Mouse (Mus musculus) embryonic facial prominence, embryonic 14.5 days (tissue): Measurements from ENCODE around the gene Acsl1. TPM values are rescaled to one million over a fixed set of nuclear protein-coding genes. Genes with fewer than 3 reads are reported as not detected.
A peak's percentile ranks its signal among the peaks of the same experiment; 100 is the strongest.

Source experiments
- ATAC-seq: fragments of 200-750 bp; cut with Nextera tagmentation; 2 replicates; pipeline ENCODE4 v1.8.0; 2017; ENCODE audit warnings: low read depth, moderate number of reproducible peaks, moderate TSS enrichment
- DNase-seq: peaks from one replicate; pipeline ENCODE4 v3.0.0-alpha.2; 2015; ENCODE audit warnings: low spot score
- H3K27ac ChIP-seq: fragments of 300-500 bp; sonication (generic); replicated peaks from 2 replicates; pipeline ENCODE4 v1.5.1; 2014; ENCODE audit warnings: low read depth, mild to moderate bottlenecking, low read length, moderate library complexity
- H3K27me3 ChIP-seq: fragments of 300-500 bp; sonication (generic); replicated peaks from 2 replicates; pipeline ENCODE4 v1.6.1; 2014; ENCODE audit warnings: low read length; ENCODE audit not compliant: control insufficient read depth, insufficient read depth
- H3K36me3 ChIP-seq: fragments of 300-500 bp; sonication (generic); 2 replicates; pipeline ENCODE4 v1.6.1; 2014; ENCODE audit warnings: low read length, mixed read lengths; ENCODE audit not compliant: control insufficient read depth, insufficient read depth
- H3K4me1 ChIP-seq: fragments of 300-500 bp; sonication (generic); 2 replicates; pipeline ENCODE4 v1.6.1; 2014; ENCODE audit warnings: antibody characterized with exemption, low read length; ENCODE audit not compliant: control insufficient read depth, insufficient read depth
- H3K4me2 ChIP-seq: fragments of 300-500 bp; sonication (generic); 2 replicates; pipeline ENCODE4 v1.6.1; 2014; ENCODE audit warnings: low read depth, mild to moderate bottlenecking, low read length, moderate library complexity, mixed read lengths
- H3K4me3 ChIP-seq: fragments of 300-500 bp; sonication (generic); 2 replicates; pipeline ENCODE4 v1.5.1; 2014; ENCODE audit warnings: low read depth, mild to moderate bottlenecking, low read length
- H3K9ac ChIP-seq: fragments of 300-500 bp; sonication (generic); 2 replicates; pipeline ENCODE4 v1.6.1; 2014; ENCODE audit warnings: low read depth, mild to moderate bottlenecking, low read length, moderate library complexity, mixed read lengths
- H3K9me3 ChIP-seq: fragments of 300-500 bp; sonication (generic); 2 replicates; pipeline ENCODE4 v1.6.1; 2016; ENCODE audit warnings: low read length; ENCODE audit not compliant: control insufficient read depth
- WGBS: fragments of 180-500 bp; shearing (Covaris S2); extraction: QIAGEN DNeasy Blood & Tissue Kit; methylation state at CpG from one replicate; pipeline ENCODE4 v1.1.7; 2014; 5-methylcytosine and 5-hydroxymethylcytosine counted together
- polyA plus RNA-seq: library from polyadenylated mRNA; unstranded; fragments of >200 nt; fragmentation: Nextera tagmentation; extraction: Ambion mirVana; gene quantifications from 2 replicates; pipeline ENCODE4 v1.2.1, GENCODE M21; 2014

Gene Acsl1
- polyA plus RNA-seq, 1 experiment from 2014 or later, result 33.9 TPM

GRCm38 (mm10) chr8:46490250-46490649, 19.4 kb downstream of the Acsl1 start:
- Histone ChIP-seq H3K27ac (no peak overlapping the region), H3K4me3 (no peak overlapping the region), H3K36me3 (no peaks in the 10 kb centered on the region), H3K27me3 (no peaks in the 10 kb centered on the region), H3K4me2 (no peak overlapping the region), H3K9me3 (no peaks in the 10 kb centered on the region), H3K9ac (no peak overlapping the region), H3K4me1 (peaks cover 8% of the 10 kb centered on the region)
- ATAC-seq, result no peak
- WGBS, result 93% methylated on average over 8 of the region's 8 CpGs
- no peak for DNase-seq

- WGBS, result 88% methylated on average over 6 of the region's 6 CpGs
- H3K36me3 ChIP-seq, result no peaks in the 10 kb centered on the region
- no peak for ATAC-seq
- DNase-seq, result no peak
- H3K9ac ChIP-seq, result no peak overlapping the region
- H3K9me3 ChIP-seq, result no peaks in the 10 kb centered on the region
- peaks cover 8% of the 10 kb centered on the region for H3K4me1 ChIP-seq
- no peak overlapping the region for H3K4me3 ChIP-seq
- no peaks in the 10 kb centered on the region for H3K27me3 ChIP-seq
- H3K4me2 ChIP-seq, result no peak overlapping the region
- no peak overlapping the region for H3K27ac ChIP-seq
Observed at GRCm38 (mm10) chr8:46490821-46491220, 20.0 kb downstream of the Acsl1 start.

- no peak for DNase-seq
- no peak for ATAC-seq
- H3K27ac ChIP-seq, result no peak overlapping the region
- H3K9me3 ChIP-seq, result no peaks in the 10 kb centered on the region
- H3K4me3 ChIP-seq, result no peak overlapping the region
- 84% methylated on average over 11 of the region's 11 CpGs for WGBS
- H3K27me3 ChIP-seq, result no peaks in the 10 kb centered on the region
- no peak overlapping the region for H3K4me2 ChIP-seq
- H3K4me1 ChIP-seq, result no peaks in the 10 kb centered on the region
- H3K9ac ChIP-seq, result no peak overlapping the region
- H3K36me3 ChIP-seq, result no peaks in the 10 kb centered on the region
Observed at GRCm38 (mm10) chr8:46493495-46494170, 22.8 kb downstream of the Acsl1 start.

GRCm38 (mm10) chr8:46496852-46497251, 26.0 kb downstream of the Acsl1 start:
- no peaks in the 10 kb centered on the region for H3K27me3 ChIP-seq
- no peak overlapping the region for H3K9ac ChIP-seq
- H3K4me1 ChIP-seq, result no peaks in the 10 kb centered on the region
- WGBS, result 81% methylated on average over 6 of the region's 6 CpGs
- H3K27ac ChIP-seq, result no peak overlapping the region
- no peak overlapping the region for H3K4me2 ChIP-seq
- DNase-seq, result no peak
- no peak for ATAC-seq
- no peaks in the 10 kb centered on the region for H3K36me3 ChIP-seq
- H3K4me3 ChIP-seq, result no peak overlapping the region
- H3K9me3 ChIP-seq, result no peaks in the 10 kb centered on the region

GRCm38 (mm10) chr8:46497314-46498011, 26.6 kb downstream of the Acsl1 start:
- ATAC-seq, result no peak
- H3K27me3 ChIP-seq, result no peaks in the 10 kb centered on the region
- DNase-seq, result no peak
- H3K4me1 ChIP-seq, result 0 out of 2 replicates have a peak, but pooled peaks cover 2% of the 10 kb centered on the region
- no peaks in the 10 kb centered on the region for H3K9me3 ChIP-seq
- no peak overlapping the region for H3K9ac ChIP-seq
- H3K27ac ChIP-seq, result no peak overlapping the region
- no peak overlapping the region for H3K4me3 ChIP-seq
- no peaks in the 10 kb centered on the region for H3K36me3 ChIP-seq
- no peak overlapping the region for H3K4me2 ChIP-seq
- 74% methylated on average over 15 of the region's 15 CpGs for WGBS

GRCm38 (mm10) chr8:46499376-46500061, 28.7 kb downstream of the Acsl1 start:
- Histone ChIP-seq H3K27me3 (no peaks in the 10 kb centered on the region), H3K4me3 (no peak overlapping the region), H3K4me2 (no peak overlapping the region), H3K4me1 (peaks cover 8% of the 10 kb centered on the region; the same call in 1 of the 2 replicates), H3K9me3 (no peaks in the 10 kb centered on the region), H3K36me3 (no peaks in the 10 kb centered on the region), H3K27ac (no peak overlapping the region), H3K9ac (no peak overlapping the region)
- no peak for DNase-seq
- no peak for ATAC-seq
- WGBS, result 52% methylated on average over 19 of the region's 19 CpGs

DNA sequence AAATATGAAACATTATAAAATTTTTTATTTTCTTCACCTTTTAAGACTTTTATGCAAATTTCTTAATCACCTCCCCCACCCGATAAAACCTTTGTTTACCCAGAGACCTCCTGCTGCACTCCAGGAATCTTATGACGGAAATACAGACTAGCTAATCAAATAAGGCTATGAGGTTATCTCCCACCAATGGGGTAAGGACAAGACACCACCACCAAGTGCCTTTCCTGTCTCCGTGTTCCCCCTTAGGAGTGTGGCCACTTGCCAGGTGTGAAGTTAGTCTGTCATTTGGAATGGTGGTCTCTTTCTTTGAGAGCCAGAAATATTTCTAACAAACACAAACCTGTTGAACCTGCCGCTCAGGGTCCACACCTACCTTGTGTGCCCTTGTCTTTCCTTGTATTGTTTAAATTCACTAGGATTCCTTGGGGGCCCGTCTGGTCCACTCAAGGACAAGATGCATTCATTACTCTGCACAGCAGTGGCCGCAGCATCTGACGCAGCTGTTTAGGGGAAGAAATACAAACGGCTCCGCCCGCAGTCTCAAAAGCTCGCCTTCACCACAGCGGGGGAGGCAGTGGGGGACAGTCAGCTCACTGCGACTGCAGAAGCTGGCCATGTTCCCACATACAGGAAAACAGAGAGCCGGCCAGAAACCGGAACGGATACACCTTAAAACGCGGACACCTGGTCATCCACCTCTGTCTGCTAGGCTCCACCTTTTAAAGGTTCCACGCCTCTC, 31.7 kb downstream of the Acsl1 start:
- Histone ChIP-seq H3K4me1 (peaks cover 8% of the 10 kb centered on the region; the same call in 1 of the 2 replicates), H3K4me3 (peak overlapping the region; percentile 26), H3K27ac (no peak overlapping the region), H3K36me3 (peaks cover 14% of the 10 kb centered on the region; the same call in 1 of the 2 replicates), H3K9ac (0 out of 2 replicates have a peak overlapping the region, but pooled peaks have one; percentile 10), H3K9me3 (no peaks in the 10 kb centered on the region), H3K27me3 (no peaks in the 10 kb centered on the region), H3K4me2 (peak overlapping the region; percentile 47)
- 24% methylated on average over 19 of the region's 19 CpGs for WGBS
- peak; percentile 45 for ATAC-seq
- DNase-seq, result peak; percentile 65

GRCm38 (mm10) chr8:46503072-46503695, 32.3 kb downstream of the Acsl1 start:
- H3K27ac ChIP-seq, result no peak overlapping the region
- ATAC-seq (no peak), DNase-seq (no peak)
- H3K9ac ChIP-seq, result 0 out of 2 replicates have a peak overlapping the region, but pooled peaks have one; percentile 10
- H3K4me1 ChIP-seq, result peaks cover 8% of the 10 kb centered on the region; the same call in 1 of the 2 replicates
- peaks cover 14% of the 10 kb centered on the region; the same call in 1 of the 2 replicates for H3K36me3 ChIP-seq
- 74% methylated on average over 11 of the region's 12 CpGs for WGBS
- peak overlapping the region; percentile 26 for H3K4me3 ChIP-seq
- H3K9me3 ChIP-seq, result no peaks in the 10 kb centered on the region
- no peaks in the 10 kb centered on the region for H3K27me3 ChIP-seq
- H3K4me2 ChIP-seq, result peak overlapping the region; percentile 47
